Mouse (Mus musculus): ENCODE results near the gene 6430548M08Rik.

6430548M08Rik gene

GRCm38 (mm10) chr8:120110966-120111365, 3.0 kb upstream of the 6430548M08Rik start:
- no peak for DNase-seq

DNA sequence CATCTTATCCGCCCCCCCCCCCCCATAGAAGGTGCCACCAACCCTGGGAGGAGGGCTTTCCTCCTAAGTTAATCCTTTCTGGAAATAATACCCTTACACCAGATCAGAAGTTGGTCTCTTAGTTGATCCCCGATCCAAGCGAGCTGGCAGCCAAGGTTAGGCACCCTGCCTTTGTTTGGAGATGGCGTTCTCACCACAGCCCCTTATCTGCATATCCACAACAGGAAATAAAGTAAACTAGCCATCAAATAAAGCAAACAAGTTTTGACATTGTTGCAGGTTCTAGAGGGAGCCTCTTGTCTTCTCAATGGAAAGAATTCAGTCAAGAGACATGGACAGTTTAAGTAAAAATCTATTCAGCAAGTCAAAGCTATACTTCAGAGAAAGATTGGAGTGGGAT, 2.6 kb upstream of the 6430548M08Rik start:
- DNase-seq, result no peak

DNA sequence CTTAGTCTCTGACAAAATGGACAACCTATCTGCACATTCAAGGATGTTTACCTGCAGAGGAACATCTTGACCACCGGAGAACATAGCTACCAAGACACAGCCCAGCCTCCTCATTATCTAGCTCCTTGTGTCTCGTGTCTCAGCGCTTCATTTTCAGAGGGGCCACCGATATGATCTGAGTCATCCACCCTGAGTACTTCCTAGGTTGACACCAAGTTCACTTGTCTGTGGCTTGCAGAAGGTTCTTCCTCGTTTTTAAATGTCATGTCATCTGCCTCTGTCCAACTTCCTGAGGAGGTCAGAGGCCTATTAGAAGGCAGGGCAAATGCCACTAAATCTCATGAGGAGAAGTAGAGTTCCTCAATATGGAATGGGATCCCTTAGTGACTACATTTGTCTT, 1.4 kb upstream of the 6430548M08Rik start:
- DNase-seq, result no peak

- peak; percentile 62 to 79 for DNase-seq
Observed at GRCm38 (mm10) chr8:120113306-120113705, 646 bp upstream of the 6430548M08Rik start.

DNA sequence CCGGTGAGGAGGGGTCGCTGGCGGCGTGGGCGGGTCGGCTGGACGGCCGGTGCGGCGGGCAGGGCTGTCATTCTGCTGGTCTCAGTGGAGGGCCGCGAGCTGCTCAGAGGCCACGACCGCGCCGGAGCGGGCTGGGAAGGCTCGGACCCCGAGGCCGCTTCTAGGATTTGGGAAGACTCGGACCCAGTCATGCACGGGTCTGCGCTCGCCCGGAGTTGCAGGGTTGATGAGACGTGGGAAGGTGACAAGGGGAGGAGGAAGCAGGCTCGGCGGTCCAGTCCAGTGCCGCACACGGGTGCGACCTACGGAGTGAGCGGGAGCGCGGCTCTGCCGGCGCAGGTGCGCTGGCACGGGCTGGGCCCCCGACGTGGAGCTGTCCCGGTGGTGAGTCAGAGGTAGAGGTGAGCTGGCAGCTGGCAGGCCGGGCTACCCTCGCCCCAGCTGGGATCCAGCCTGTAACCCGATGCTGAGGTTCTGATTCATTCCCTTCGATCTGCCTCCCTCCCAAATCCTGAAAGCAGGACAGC, 426 bp downstream of the 6430548M08Rik start:
- DNase-seq, result peak in 1 of 2 experiments; percentile 55

DNA sequence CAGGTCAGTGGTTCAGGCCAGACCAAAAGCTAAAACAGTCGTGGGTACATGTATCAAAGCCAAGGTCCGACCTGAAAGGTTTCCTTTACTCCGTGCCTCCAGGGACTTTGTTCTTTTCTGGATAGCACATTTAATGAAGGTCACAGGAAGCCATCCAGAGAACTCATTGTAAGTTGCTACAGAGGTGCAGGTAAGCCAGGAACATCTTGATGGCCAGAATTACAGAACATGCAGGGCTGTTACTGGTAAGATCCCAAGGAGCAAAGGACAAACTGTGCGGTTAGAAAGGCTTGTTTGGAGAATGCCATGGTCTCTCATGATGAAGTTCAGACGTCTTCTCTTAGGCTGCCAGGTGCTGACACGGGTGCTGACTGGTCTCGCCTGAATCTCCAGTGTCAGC, 2.6 kb downstream of the 6430548M08Rik start:
- DNase-seq, result no peak

DNA sequence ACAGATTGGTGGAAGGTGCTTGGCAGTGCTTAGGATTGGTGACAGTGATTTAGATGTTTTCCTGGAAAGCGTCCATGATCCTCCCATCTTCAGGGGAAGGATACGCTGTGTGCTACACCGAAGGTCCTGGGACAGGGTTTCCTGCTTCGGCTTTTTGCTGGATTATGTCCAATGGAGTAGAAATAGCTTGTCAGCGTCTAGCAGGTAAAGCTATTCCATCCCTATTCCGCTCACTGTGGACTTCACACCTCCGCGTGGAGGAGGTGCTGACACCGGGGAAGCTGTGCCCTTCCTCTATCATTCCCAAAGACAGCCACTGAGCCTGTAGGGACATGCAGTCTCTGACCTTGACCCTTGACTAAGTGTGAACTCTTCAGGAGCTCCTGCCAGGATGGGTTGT, 4.2 kb downstream of the 6430548M08Rik start:
- DNase-seq, result no peak

- no peak for DNase-seq
Observed at GRCm38 (mm10) chr8:120118847-120119246, 4.9 kb downstream of the 6430548M08Rik start.

GRCm38 (mm10) chr8:120119429-120119828, 5.5 kb downstream of the 6430548M08Rik start:
- no peak for DNase-seq

DNA sequence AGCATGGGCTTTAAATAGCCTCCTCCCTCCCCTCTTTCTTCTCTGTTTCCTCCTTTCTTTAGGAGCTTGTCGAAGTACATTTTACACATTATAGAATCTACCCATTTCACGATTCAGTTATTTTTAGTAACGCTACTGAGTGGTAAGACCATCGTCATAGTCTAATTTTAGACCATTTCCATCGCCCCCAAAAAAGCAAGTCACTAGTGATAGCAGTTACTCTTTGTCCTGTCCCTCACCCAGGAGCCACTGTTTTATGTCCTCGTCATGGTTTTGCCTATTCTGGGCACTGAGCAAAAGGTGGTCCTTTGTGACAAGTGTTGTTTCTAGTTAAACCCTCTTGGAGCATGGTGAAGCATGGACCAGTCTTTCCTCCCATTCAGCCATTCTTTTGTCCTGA, 6.0 kb downstream of the 6430548M08Rik start:
- DNase-seq, result no peak

GRCm38 (mm10) chr8:120120951-120121350, 7.0 kb downstream of the 6430548M08Rik start:
- peak in 1 of 2 experiments; percentile 30 for DNase-seq

- DNase-seq, result no peak
Observed at GRCm38 (mm10) chr8:120124261-120124660, 10.3 kb downstream of the 6430548M08Rik start.

GRCm38 (mm10) chr8:120124836-120125389, 11.0 kb downstream of the 6430548M08Rik start:
- DNase-seq, result no peak

DNA sequence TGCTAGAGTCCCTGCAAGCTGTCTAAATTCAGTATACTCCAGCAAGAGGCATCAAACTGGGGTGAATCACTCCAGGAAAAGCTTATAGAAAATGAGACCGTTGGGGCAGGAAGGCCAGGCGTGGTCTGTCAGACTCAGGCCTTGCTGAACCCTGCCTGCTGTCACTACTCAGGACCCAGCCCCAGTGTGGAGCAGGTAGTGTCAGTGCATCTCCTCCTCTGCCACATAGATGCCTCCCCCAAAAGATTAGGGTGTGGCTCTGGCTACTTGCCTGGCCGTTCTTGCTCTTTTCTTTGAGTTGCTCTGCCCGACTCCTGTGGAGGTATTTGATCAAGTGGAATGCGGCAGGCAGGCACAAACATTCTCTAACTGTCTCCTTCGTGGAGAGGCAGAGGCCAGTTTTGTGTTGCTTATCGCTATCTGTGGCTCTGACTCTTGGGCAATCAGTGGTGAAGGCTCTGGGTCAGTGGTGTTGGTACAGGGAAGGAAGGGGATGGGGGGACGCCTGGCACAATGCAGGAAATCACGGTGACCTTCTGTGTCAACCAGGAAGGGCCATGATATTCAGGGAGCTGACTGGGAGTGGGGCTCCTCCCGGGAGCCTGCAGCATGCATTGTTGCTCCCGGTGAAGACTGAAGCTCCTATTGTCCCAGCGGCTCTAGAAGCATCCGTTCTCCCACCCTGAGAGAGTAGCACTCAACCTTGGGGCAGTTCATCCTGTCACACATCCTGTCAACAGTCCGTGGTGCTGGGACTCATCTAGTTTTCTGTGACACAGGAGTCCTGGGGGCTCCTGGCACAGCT, 12.6 kb downstream of the 6430548M08Rik start:
- DNase-seq, result peak; percentile 28 to 55

- no peak for DNase-seq
Observed at GRCm38 (mm10) chr8:120129547-120129946, 15.6 kb downstream of the 6430548M08Rik start.

DNA sequence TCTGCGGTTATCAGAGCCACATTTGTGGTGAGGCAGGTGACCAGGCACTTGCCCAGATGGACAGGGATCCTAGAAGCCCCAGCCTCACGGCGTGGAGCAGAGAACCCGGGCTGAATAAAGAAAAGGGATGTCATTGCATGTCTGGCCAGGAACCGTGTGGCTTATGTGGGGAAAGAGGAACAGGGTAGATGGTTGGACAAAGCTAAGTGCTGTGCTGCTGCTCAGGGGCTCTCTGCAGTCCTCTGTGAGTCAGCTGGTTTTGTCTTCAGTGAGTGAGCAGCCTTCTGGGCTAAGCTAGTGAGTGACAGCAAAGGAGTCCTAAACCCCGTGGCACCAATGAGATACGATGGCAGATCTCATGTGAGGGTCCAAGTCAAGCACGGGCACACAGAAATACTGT, 17.2 kb downstream of the 6430548M08Rik start:
- no peak for DNase-seq

GRCm38 (mm10) chr8:120133169-120133568, 19.2 kb downstream of the 6430548M08Rik start:
- DNase-seq, result peak; percentile 48 to 52

GRCm38 (mm10) chr8:120135687-120136086, 21.7 kb downstream of the 6430548M08Rik start:
- DNase-seq, result no peak

DNA sequence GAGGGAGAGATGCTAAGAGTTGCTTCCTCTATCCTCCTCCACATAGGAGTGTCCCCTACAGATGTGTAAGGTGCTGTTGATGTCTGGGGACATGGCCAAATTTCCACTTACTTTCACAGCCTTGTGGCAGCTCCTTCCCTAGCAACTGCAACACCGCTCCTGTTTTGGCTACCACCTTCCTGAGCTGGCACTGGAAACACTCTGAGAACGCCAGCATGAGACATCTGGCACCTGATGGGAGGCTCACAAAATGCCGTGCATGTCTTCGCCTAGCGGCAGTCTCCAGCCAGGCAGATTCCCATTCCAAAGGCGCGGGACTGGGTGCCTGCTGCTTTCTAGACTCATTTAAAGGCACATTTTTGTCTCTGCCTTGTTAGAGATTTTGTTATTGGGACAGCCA, 22.7 kb downstream of the 6430548M08Rik start:
- no peak for DNase-seq

- DNase-seq, result no peak
Observed at GRCm38 (mm10) chr8:120138958-120139357, 25.0 kb downstream of the 6430548M08Rik start.

DNA sequence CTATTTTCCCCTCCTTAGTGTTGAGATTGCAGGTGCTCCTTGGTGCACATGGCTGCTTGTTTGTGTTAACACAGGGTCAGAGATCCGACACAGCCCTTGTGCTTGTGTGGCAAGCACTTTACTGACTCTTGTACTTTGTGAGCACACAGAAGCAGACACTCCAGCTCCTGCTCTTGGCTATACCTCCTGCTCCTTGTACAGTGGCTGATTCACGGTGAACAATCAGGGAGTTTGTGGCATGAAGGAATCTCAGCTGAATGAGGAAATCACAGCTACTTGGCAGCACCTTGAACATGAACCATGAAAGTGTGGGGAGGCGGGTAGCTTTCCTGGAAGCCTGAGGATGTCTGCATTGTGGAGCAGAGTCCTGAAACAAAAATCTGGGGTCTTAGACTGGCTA, 26.8 kb downstream of the 6430548M08Rik start:
- DNase-seq, result no peak

GRCm38 (mm10) chr8:120143911-120144651, 30.1 kb downstream of the 6430548M08Rik start:
- DNase-seq, result no peak

- DNase-seq, result no peak
Observed at GRCm38 (mm10) chr8:120144652-120145301, 30.8 kb downstream of the 6430548M08Rik start.

Measured in kidney, postnatal 4 days (tissue).